Mouse (Mus musculus) megakaryocyte, embryonic 14.5 days (primary cell): ENCODE data around the gene Eml3.

ENCODE experiments used
- FLI1 ChIP-seq: IDR thresholded peaks from 2 replicates; pipeline ENCODE4 v1.6.1; 2012; ENCODE audit warnings: low read length, inconsistent platforms, mixed read lengths
- GATA1 ChIP-seq: IDR thresholded peaks from 3 replicates; pipeline ENCODE4 v1.6.1; 2012; ENCODE audit warnings: mixed read lengths, low read length, inconsistent platforms, borderline replicate concordance

DNA sequence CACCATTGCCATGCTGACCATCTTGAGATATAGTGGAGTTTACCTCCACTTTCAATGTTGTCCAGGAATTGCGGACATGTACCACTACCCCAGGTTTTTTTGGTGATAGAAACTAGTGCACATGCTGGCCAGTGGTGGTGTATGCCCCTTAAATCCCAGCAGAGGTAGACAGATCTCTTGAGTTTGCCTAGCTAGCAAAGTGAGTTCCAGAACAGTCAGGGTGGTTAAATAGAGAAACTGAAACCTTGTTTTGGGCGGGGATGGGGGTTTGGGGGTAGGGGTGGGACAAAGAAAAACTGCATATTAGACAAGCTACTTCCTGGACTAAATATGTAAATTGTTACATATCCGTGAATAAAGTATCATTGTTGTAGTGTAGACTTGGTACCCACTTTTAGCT is 10.4 kb upstream of the Eml3 start:
- TF ChIP-seq GATA1 (no peak), FLI1 (no peak)
